Mouse (Mus musculus): Measurements from ENCODE around the gene 2610008E11Rik. TPM values are rescaled to one million over a fixed set of nuclear protein-coding genes. Genes with fewer than 3 reads are reported as not detected.
A peak's percentile ranks its signal among the peaks of the same experiment; 100 is the strongest.
"Not testable (repeated sequence)": the region's sequence is repeated elsewhere in the genome, so short reads cannot be mapped to it uniquely, and the experiment has no call there.

2610008E11Rik gene
- 0.89 and 1.0 TPM in 2 replicates for polyA plus RNA-seq (2012; rRNA removed)

- peak; percentile 78 for DNase-seq (ENCODE audit: low read depth, low spot score)
- under 1% methylated on average over 36 of the region's 36 CpGs for WGBS
Observed at GRCm38 (mm10) chr10:79097161-79097754, at the start of gene 2610008E11Rik. Gene 2610008E11Rik (minus strand): TSS chr10:79097600.

- 38% methylated on average over 4 of the region's 4 CpGs for WGBS
Observed at GRCm38 (mm10) chr10:79116125-79116849, 18.9 kb upstream of the 2610008E11Rik start.

GRCm38 (mm10) chr10:79115085-79115484 is 17.7 kb upstream of the 2610008E11Rik start:
- WGBS, result 65% methylated on average over 1 of the region's 1 CpGs
- DNase-seq (ENCODE audit: low read depth, low spot score), result no peak

More at GRCm38 (mm10) chr10:79116125-79116849, 18.9 kb upstream of the 2610008E11Rik start:
- peak; percentile 44 for DNase-seq (ENCODE audit: low read depth, low spot score)

- 92% methylated on average over 5 of the region's 5 CpGs for WGBS
Observed at GRCm38 (mm10) chr10:79110482-79110881, 13.1 kb upstream of the 2610008E11Rik start.

GRCm38 (mm10) chr10:79109156-79109555 is 11.8 kb upstream of the 2610008E11Rik start:
- DNase-seq (ENCODE audit: low read depth, low spot score), result no peak
- WGBS, result 76% methylated on average over 1 of the region's 1 CpGs

More at GRCm38 (mm10) chr10:79110482-79110881, 13.1 kb upstream of the 2610008E11Rik start:
- no peak for DNase-seq (ENCODE audit: low read depth, low spot score)

- WGBS, result 52% methylated on average over 2 of the region's 2 CpGs
Observed at GRCm38 (mm10) chr10:79107531-79107930, 10.1 kb upstream of the 2610008E11Rik start.

GRCm38 (mm10) chr10:79106325-79107282 is 9.2 kb upstream of the 2610008E11Rik start:
- 49% methylated on average over 8 of the region's 8 CpGs for WGBS
- no peak for DNase-seq (ENCODE audit: low read depth, low spot score)

More at GRCm38 (mm10) chr10:79107531-79107930, 10.1 kb upstream of the 2610008E11Rik start:
- DNase-seq (ENCODE audit: low read depth, low spot score), result no peak

- DNase-seq (ENCODE audit: low read depth, low spot score), result no peak
- 0% methylated on average over 2 of the region's 2 CpGs for WGBS
Observed at GRCm38 (mm10) chr10:79096706-79097105, 694 bp downstream of the 2610008E11Rik start.

GRCm38 (mm10) chr10:79091731-79092130 is 5.7 kb downstream of the 2610008E11Rik start:
- no peak for DNase-seq (ENCODE audit: low read depth, low spot score)

- 79% methylated on average over 4 of the region's 4 CpGs for WGBS
- no peak for DNase-seq (ENCODE audit: low read depth, low spot score)
Observed at GRCm38 (mm10) chr10:79089000-79089399, 8.4 kb downstream of the 2610008E11Rik start.

GRCm38 (mm10) chr10:79086577-79086976 is 10.8 kb downstream of the 2610008E11Rik start:
- WGBS, result 97% methylated on average over 2 of the region's 2 CpGs
- DNase-seq (ENCODE audit: low read depth, low spot score), result no peak

- not testable (repeated sequence) for DNase-seq (ENCODE audit: low read depth, low spot score)
- WGBS, result 80% methylated on average over 3 of the region's 3 CpGs
Observed at GRCm38 (mm10) chr10:79057370-79057769, 40.0 kb downstream of the 2610008E11Rik start.

GRCm38 (mm10) chr10:79042457-79042856 is 54.9 kb downstream of the 2610008E11Rik start:
- not testable (repeated sequence) for DNase-seq (ENCODE audit: low read depth, low spot score)
- WGBS, result 91% methylated on average over 2 of the region's 2 CpGs

GRCm38 (mm10) chr10:79028441-79028840 is 69.0 kb downstream of the 2610008E11Rik start, which contains the start of gene Olfr57:
Gene Olfr57 (plus strand): TSS chr10:79028741.
- DNase-seq (ENCODE audit: low read depth, low spot score), result no peak

Other genes with a start within 250 kb of the 2610008E11Rik start
- gene Olfr1356, start 245.4 kb downstream of the 2610008E11Rik start, polyA plus RNA-seq (2012; rRNA removed), result not detected in 2 replicates
- gene Olfr1355, start 222.1 kb downstream of the 2610008E11Rik start, polyA plus RNA-seq (2012; rRNA removed), result not detected in 2 replicates
- gene Olfr1354, start 184.4 kb downstream of the 2610008E11Rik start, polyA plus RNA-seq (2012; rRNA removed), result not detected in 2 replicates
- gene Olfr8, start 147.0 kb downstream of the 2610008E11Rik start, polyA plus RNA-seq (2012; rRNA removed), result not detected in 2 replicates
- gene Olfr1353, start 134.3 kb downstream of the 2610008E11Rik start, polyA plus RNA-seq (2012; rRNA removed), result not detected in 2 replicates
- gene Olfr1352, start 116.5 kb downstream of the 2610008E11Rik start, polyA plus RNA-seq (2012; rRNA removed), result not detected in 2 replicates
- not detected in 2 replicates for gene Olfr1351, start 85.1 kb downstream of the 2610008E11Rik start, polyA plus RNA-seq (2012; rRNA removed)
- gene Olfr57, start 68.9 kb downstream of the 2610008E11Rik start, polyA plus RNA-seq (2012; rRNA removed), result not detected in 2 replicates
- gene Vmn2r80, start 51.2 kb upstream of the 2610008E11Rik start, polyA plus RNA-seq (2012; rRNA removed), result not detected in 2 replicates
- not detected in 2 replicates for gene Vmn2r81, start 150.1 kb upstream of the 2610008E11Rik start, polyA plus RNA-seq (2012; rRNA removed)

Data from large intestine, adult 2 months (tissue).